Mouse (Mus musculus) ES-Bruce4 (cell line): ENCODE measurements around the gene Col6a6.

Experiments used
- CTCF ChIP-seq: IDR thresholded peaks from one replicate; pipeline ENCODE4 v1.8.1; 2011; ENCODE audit warnings: low read depth, low read length
- EP300 ChIP-seq: IDR thresholded peaks from 2 replicates; pipeline ENCODE4 v1.6.1; 2011; ENCODE audit warnings: low read depth, low read length; ENCODE audit not compliant: insufficient read depth
- POLR2A ChIP-seq: IDR thresholded peaks from one replicate; pipeline ENCODE4 v1.8.1; 2011; ENCODE audit warnings: low read length; ENCODE audit not compliant: insufficient read depth

DNA sequence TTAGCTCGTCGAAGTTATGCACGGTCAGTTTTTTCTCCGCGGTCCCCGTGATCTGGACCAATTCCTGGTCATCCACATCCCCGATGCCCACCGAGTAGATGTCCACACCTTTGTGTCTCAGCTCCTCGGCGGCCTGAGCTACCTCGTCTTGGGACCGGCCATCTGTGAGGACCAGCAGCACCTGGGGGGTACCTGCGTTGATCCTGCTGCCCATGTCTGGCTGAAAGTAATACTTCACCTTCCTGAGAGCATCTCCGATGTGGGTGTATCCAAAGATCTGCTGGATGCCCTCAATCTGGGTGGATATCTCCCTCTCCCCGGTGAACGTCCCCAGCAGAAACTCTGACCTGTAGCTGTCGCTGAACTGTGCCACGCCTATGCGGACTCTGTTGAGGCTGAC lies 53.6 kb downstream of the Col6a6 start:
- TF ChIP-seq CTCF: no peak
- no peak for TF ChIP-seq EP300
- TF ChIP-seq POLR2A: no peak
